24 mouse cellular contexts compared by ENCODE assay signal in the genomic region with DNA sequence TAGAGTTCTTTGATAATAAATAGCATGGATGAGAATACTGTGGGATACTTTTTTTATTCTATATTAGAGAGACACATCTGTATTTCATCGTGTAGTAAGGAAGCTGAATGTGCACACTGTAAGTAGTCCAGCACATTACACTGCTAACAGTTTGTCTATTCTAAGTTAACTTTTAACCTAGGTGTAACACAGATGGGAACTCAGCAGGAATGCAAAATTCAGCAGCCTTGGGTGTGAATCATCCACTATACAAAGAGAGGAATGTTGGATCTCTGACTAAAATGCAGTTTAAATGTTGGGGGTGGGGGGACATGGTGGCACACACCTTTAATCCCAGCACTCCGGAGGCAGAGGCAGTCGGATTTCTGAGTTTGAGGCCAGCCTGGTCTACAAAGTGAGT. TPM values are rescaled to one million over a fixed set of nuclear protein-coding genes. Genes with fewer than 3 reads are reported as not detected.
DNase-seq lines count a peak whose midpoint lies in the region; ATAC-seq and TF ChIP-seq lines count a peak whose summit lies in the region.
"Had no signal": no experiment of that assay in that cellular context is flagged by ENCODE, and none has a peak within 500 bp of the region (broad histone marks: within the 10 kb centered on the region; RNA-seq: fewer than 3 reads in every experiment).

No protein-coding gene starts in this region.

- no peak overlapping the region for H3K27ac ChIP-seq in kidney, adult 2 months (ENCODE audit: insufficient read depth, low read depth, low read length)
- H3K27ac ChIP-seq in kidney, embryonic 16.5 days (ENCODE audit: low read length) = no peak overlapping the region
- H3K27ac ChIP-seq in forebrain, embryonic 12.5 days = no peak overlapping the region
- H3K27ac ChIP-seq: embryonic facial prominence, embryonic 13.5 days; forebrain, embryonic 13.5 days; heart, embryonic 13.5 days; hindbrain, embryonic 12.5 days; hindbrain, postnatal 0 days had no signal

- ATAC-seq in kidney, embryonic 16.5 days (ENCODE audit: low FRiP score, low TSS enrichment) = 0 out of 2 replicates have a peak, but pooled peaks have one; percentile 69
- ATAC-seq in forebrain, embryonic 12.5 days (ENCODE audit: low FRiP score) = no peak
- no peak for ATAC-seq in CD4-positive, CD25-positive, alpha-beta regulatory T cell, adult 4 months
- ATAC-seq: activated CD4-positive, CD25-positive, alpha-beta regulatory T cell, adult 4 months; forebrain, embryonic 13.5 days; forebrain, postnatal 0 days; hindbrain, postnatal 0 days had no signal

- peak; percentile 81 for DNase-seq in kidney, adult 2 months
- no peak for DNase-seq in kidney, postnatal 10 days
- DNase-seq in R1 (ENCODE audit: low read depth, low spot score) = peak; percentile 64
- DNase-seq in gastrocnemius, postnatal 14 days = no peak
- DNase-seq: adrenal gland, postnatal 14 days; cerebellum, adult 18-20 months; cerebellum, adult 9-11 months; cerebellum, postnatal 36 days; forebrain, postnatal 0 days; gastrocnemius, postnatal 25 days; heart, postnatal 36 days had no signal

- no peaks in the 10 kb centered on the region for H3K27me3 ChIP-seq in kidney, adult 2 months (replicated peaks; ENCODE audit: control insufficient read depth, insufficient read depth, low read length)
- no peaks in the 10 kb centered on the region for H3K27me3 ChIP-seq in kidney, embryonic 16.5 days (ENCODE audit: insufficient read depth, low read length)
- no peaks in the 10 kb centered on the region for H3K27me3 ChIP-seq in forebrain, embryonic 12.5 days
- H3K27me3 ChIP-seq: embryonic facial prominence, embryonic 13.5 days; forebrain, embryonic 13.5 days; heart, embryonic 13.5 days; hindbrain, embryonic 12.5 days had no signal

- H3K9ac ChIP-seq in kidney, embryonic 16.5 days (replicated peaks; ENCODE audit: low read length) = no peak overlapping the region
- H3K9ac ChIP-seq in forebrain, embryonic 12.5 days = no peak overlapping the region
- H3K9ac ChIP-seq: embryonic facial prominence, embryonic 13.5 days; forebrain, embryonic 13.5 days; forebrain, postnatal 0 days; heart, embryonic 13.5 days; hindbrain, embryonic 12.5 days had no signal

- no peak for TF ChIP-seq POLR2A in kidney, adult 2 months (IDR thresholded peaks at IDR 0.05; ENCODE audit: low read depth, low read length)

- no peak for TF ChIP-seq CTCF in kidney, adult 2 months (conservative IDR thresholded peaks at IDR 0.05; ENCODE audit: insufficient read depth, insufficient read length, low read depth, low read length)

- no peak overlapping the region for H3K4me2 ChIP-seq in kidney, embryonic 16.5 days (replicated peaks; ENCODE audit: low read depth, low read length)
- no peak overlapping the region for H3K4me2 ChIP-seq in forebrain, embryonic 12.5 days
- H3K4me2 ChIP-seq: embryonic facial prominence, embryonic 13.5 days; forebrain, embryonic 13.5 days; heart, embryonic 13.5 days; hindbrain, embryonic 12.5 days had no signal

- intact Hi-C loops in gastrocnemius, postnatal 14 days (cut with DNase I; ENCODE audit: low total_unique reads) = no loop called here

- H3K9me3 ChIP-seq in kidney, embryonic 16.5 days (ENCODE audit: low read length) = no peaks in the 10 kb centered on the region
- no peaks in the 10 kb centered on the region for H3K9me3 ChIP-seq in forebrain, embryonic 12.5 days
- H3K9me3 ChIP-seq: embryonic facial prominence, embryonic 13.5 days; forebrain, embryonic 13.5 days; hindbrain, embryonic 12.5 days had no signal

- WGBS in kidney, adult 2 months = 36% methylated on average over 3 of the region's 3 CpGs
- WGBS in kidney, embryonic 16.5 days = 81% methylated on average over 3 of the region's 3 CpGs
- WGBS in forebrain, embryonic 12.5 days = 86% methylated on average over 3 of the region's 3 CpGs

- no peak overlapping the region for H3K4me3 ChIP-seq in kidney, adult 2 months (ENCODE audit: insufficient read depth, low read depth, low read length)
- H3K4me3 ChIP-seq in kidney, embryonic 16.5 days (ENCODE audit: low read length) = no peak overlapping the region
- no peak overlapping the region for H3K4me3 ChIP-seq in forebrain, embryonic 12.5 days (replicated peaks)
- H3K4me3 ChIP-seq: embryonic facial prominence, embryonic 13.5 days; forebrain, embryonic 13.5 days; heart, embryonic 13.5 days; hindbrain, embryonic 12.5 days had no signal

- H3K4me1 ChIP-seq in kidney, adult 2 months (ENCODE audit: control insufficient read depth, insufficient read depth, low read length) = peaks cover 3% of the 10 kb centered on the region
- no peaks in the 10 kb centered on the region for H3K4me1 ChIP-seq in kidney, embryonic 16.5 days (ENCODE audit: insufficient read depth, low read length)
- H3K4me1 ChIP-seq in forebrain, embryonic 12.5 days = no peaks in the 10 kb centered on the region
- H3K4me1 ChIP-seq: embryonic facial prominence, embryonic 13.5 days; forebrain, embryonic 13.5 days; heart, embryonic 13.5 days; hindbrain, embryonic 12.5 days had no signal

- no peaks in the 10 kb centered on the region for H3K36me3 ChIP-seq in kidney, adult 2 months (ENCODE audit: control insufficient read depth, insufficient read depth, low read length)
- H3K36me3 ChIP-seq in kidney, embryonic 16.5 days (ENCODE audit: insufficient read depth, low read length) = no peaks in the 10 kb centered on the region
- H3K36me3 ChIP-seq in forebrain, embryonic 12.5 days (replicated peaks) = no peaks in the 10 kb centered on the region
- H3K36me3 ChIP-seq: embryonic facial prominence, embryonic 13.5 days; G1E; heart, embryonic 13.5 days; hindbrain, embryonic 12.5 days had no signal

RNA-seq across cellular contexts. Expression of a gene that starts 26.1 kb away (rescaled TPM):
- 77.9 and 94.0 TPM in 2 replicates for polyA plus RNA-seq in kidney, adult 2 months (2012; rRNA removed)
- 2.9 and 4.5 TPM in 2 replicates for polyA plus RNA-seq in kidney, embryonic 16.5 days (2015; fragmentation: Nextera tagmentation; extraction: Ambion mirVana)
- not detected in 2 replicates for polyA plus RNA-seq in forebrain, embryonic 12.5 days (2016; fragmentation: Nextera tagmentation; extraction: Ambion mirVana)
- polyA plus RNA-seq in CD4-positive, CD25-positive, alpha-beta regulatory T cell, adult 4 months (2017; shearing (Covaris generic)) = not detected
- total RNA-seq in gastrocnemius, postnatal 14 days (2021) = not detected
- total RNA-seq: forebrain, postnatal 0 days; gastrocnemius, adult 18-20 months; gastrocnemius, postnatal 25 days; granulocyte monocyte progenitor cell, adult 5-6 weeks; heart, postnatal 36 days; hindbrain, postnatal 0 days had no signal
- polyA plus RNA-seq: activated CD4-positive, CD25-positive, alpha-beta regulatory T cell, adult 4 months; embryonic facial prominence, embryonic 13.5 days; forebrain, embryonic 13.5 days; forebrain, postnatal 0 days; G1E; heart, embryonic 13.5 days; heart, postnatal 0 days; hindbrain, embryonic 12.5 days; hindbrain, postnatal 0 days had no signal

Comparison
In these comparisons a context has a peak if more than half of its experiments do, and no peak if none do; other contexts are left out.
1. DNase-seq: peak in kidney, adult 2 months (single experiment) and R1 (single experiment); none in kidney, postnatal 10 days (single experiment) and gastrocnemius, postnatal 14 days (single experiment).
2. RNA of a gene that starts 26.1 kb away (polyA plus RNA-seq): 77.9 to 94.0 TPM in kidney, adult 2 months; 2.9 to 4.5 TPM in kidney, embryonic 16.5 days, not detected in forebrain, embryonic 12.5 days and not detected in CD4-positive, CD25-positive, alpha-beta regulatory T cell, adult 4 months; every median in the first group is over 10 times any median in the second.